Mouse (Mus musculus) ES-E14 (cell line): Measurements from ENCODE around the gene Vmn2r59. TPM values are rescaled to one million over a fixed set of nuclear protein-coding genes. Genes with fewer than 3 reads are reported as not detected.
"Not testable (repeated sequence)": the region's sequence is repeated elsewhere in the genome, so short reads cannot be mapped to it uniquely, and the experiment has no call there.

Experiments
- DNase-seq: peaks from one replicate; pipeline ENCODE4 v3.0.0-alpha.2; 2013; ENCODE audit warnings: low read depth, low spot score
- H3K27ac ChIP-seq: 2 replicates; pipeline ENCODE4 v1.5.1; 2012; ENCODE audit warnings: low read depth, mild to moderate bottlenecking, low read length, moderate library complexity, mixed read lengths; ENCODE audit not compliant: poor library complexity, insufficient read depth, severe bottlenecking
- H3K36me3 ChIP-seq: 2 replicates; pipeline ENCODE4 v1.6.1; 2012; ENCODE audit warnings: mild to moderate bottlenecking, low read length, moderate library complexity, mixed read lengths; ENCODE audit not compliant: control insufficient read depth, poor library complexity, insufficient read depth, severe bottlenecking
- H3K4me1 ChIP-seq, 2 experiments: fragments of 150-350 bp in 1 of 2; sonication (generic) in 1 of 2; 2 replicates each; pipeline ENCODE4 v1.6.1; 2012; ENCODE audit warnings: low read length in 2 of 2, mild to moderate bottlenecking in 1 of 2, mixed read lengths in 1 of 2; ENCODE audit not compliant: control insufficient read depth in 2 of 2, insufficient read depth in 2 of 2, poor library complexity in 1 of 2
- H3K4me3 ChIP-seq, 2 experiments: fragments of 150-350 bp in 1 of 2; sonication (generic) in 1 of 2; 2 replicates each; pipeline ENCODE4 v1.5.1; 2012; ENCODE audit warnings: low read length in 2 of 2, low read depth in 1 of 2, mild to moderate bottlenecking in 1 of 2, mixed read lengths in 1 of 2; ENCODE audit not compliant: insufficient read depth in 1 of 2, poor library complexity in 1 of 2, severe bottlenecking in 1 of 2
- H3K9ac ChIP-seq: 2 replicates; pipeline ENCODE4 v1.6.1; 2012; ENCODE audit warnings: low read depth, mild to moderate bottlenecking, low read length, mixed read lengths; ENCODE audit not compliant: poor library complexity, insufficient read depth, severe bottlenecking
- H3K9me3 ChIP-seq: fragments of 150-350 bp; sonication (generic); 2 replicates; pipeline ENCODE4 v1.6.1; 2012; ENCODE audit warnings: low read depth, mild to moderate bottlenecking, low read length; ENCODE audit not compliant: control insufficient read depth, insufficient read depth
- CHD2 ChIP-seq: IDR thresholded peaks from 2 replicates; pipeline ENCODE4 v1.6.1; 2014; ENCODE audit warnings: mild to moderate bottlenecking, low read depth, low read length, inconsistent platforms
- HCFC1 ChIP-seq: IDR thresholded peaks from 2 replicates; pipeline ENCODE4 v1.6.1; 2012; ENCODE audit warnings: low read length, inconsistent platforms, borderline replicate concordance; ENCODE audit not compliant: insufficient read depth
- MAFK ChIP-seq: IDR thresholded peaks from 2 replicates; pipeline ENCODE4 v1.6.1; 2014; ENCODE audit warnings: mild to moderate bottlenecking, low read depth, low read length, inconsistent platforms; ENCODE audit not compliant: insufficient read depth
- ZC3H11A ChIP-seq: IDR thresholded peaks from 2 replicates; pipeline ENCODE4 v1.6.1; 2012; ENCODE audit warnings: low read depth, mild to moderate bottlenecking, inconsistent platforms, low read length, borderline replicate concordance
- ZNF384 ChIP-seq: IDR thresholded peaks from 2 replicates; pipeline ENCODE4 v1.6.1; 2012; ENCODE audit warnings: low read depth, low read length, inconsistent platforms
- in situ Hi-C, 2 experiments: fragments of 600-800 bp; cut with MboI; formaldehyde crosslinking; loops; one replicate each; pipeline ENCODE4 v1.15.1; 2025; ENCODE audit warnings: low sequenced_read_pairs in 2 of 2, inconsistent platforms in 1 of 2; ENCODE audit not compliant: unreplicated experiment in 2 of 2
- total RNA-seq: library from RNA; depleted of rRNA; stranded (reverse); fragments of 300-350 nt; gene quantifications from 2 replicates; pipeline ENCODE4 v1.2.3, GENCODE M21; 2012; rRNA removed

Vmn2r59 gene
- not detected in 2 replicates for total RNA-seq

DNA sequence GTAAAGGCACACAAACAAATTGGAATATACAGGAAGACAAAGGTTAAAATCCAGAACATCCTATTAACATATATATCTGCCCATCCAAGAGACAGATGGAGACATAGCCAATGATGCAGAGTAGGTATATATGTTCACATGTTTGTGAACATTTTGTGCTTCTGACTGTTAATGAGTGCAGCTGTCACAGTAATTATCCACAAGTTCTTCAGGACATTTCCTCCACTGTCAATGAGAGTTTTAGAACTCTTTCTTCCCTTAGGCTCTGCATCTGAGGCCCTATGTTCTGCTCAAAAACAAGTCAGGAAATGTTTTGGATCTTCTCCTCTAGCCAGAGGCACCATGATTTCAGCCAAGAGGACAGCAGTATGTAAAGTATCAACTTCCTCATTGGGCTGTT, at the start of gene Vmn2r59:
Gene Vmn2r59 (minus strand): TSS at position 101 of the 400 bp plus-strand sequence.
- TF ChIP-seq HCFC1 (no peak), CHD2 (no peak), ZNF384 (no peak), ZC3H11A (no peak), MAFK (no peak)

GRCm38 (mm10) chr7:42107470-42107869, 48.6 kb upstream of the Vmn2r59 start, which contains the start of gene Vmn2r60:
Gene Vmn2r60 (plus strand): TSS chr7:42107770.
- H3K9me3 ChIP-seq = no peaks in the 10 kb centered on the region
- no peaks in the 10 kb centered on the region for H3K36me3 ChIP-seq
- H3K4me3 ChIP-seq = no peak within 1 kb of the TSS
- no peaks in the 10 kb centered on the region for H3K4me1 ChIP-seq
- H3K27ac ChIP-seq = no peak within 1 kb of the TSS
- DNase-seq = no peak
- in situ Hi-C loops = no loop called here
- no peak within 1 kb of the TSS for H3K9ac ChIP-seq
- TF ChIP-seq ZNF384 (no peak), ZC3H11A (no peak), HCFC1 (no peak), CHD2 (no peak), MAFK (no peak)

More for the DNA sequence above, at the start of gene Vmn2r59:
- in situ Hi-C loops = no loop called here
- no peaks in the 10 kb centered on the region for H3K4me1 ChIP-seq
- no peak within 1 kb of the TSS for H3K4me3 ChIP-seq
- H3K9ac ChIP-seq = no peak within 1 kb of the TSS
- H3K36me3 ChIP-seq = no peaks in the 10 kb centered on the region
- no peak within 1 kb of the TSS for H3K27ac ChIP-seq
- DNase-seq = no peak
- H3K9me3 ChIP-seq = no peaks in the 10 kb centered on the region

DNA sequence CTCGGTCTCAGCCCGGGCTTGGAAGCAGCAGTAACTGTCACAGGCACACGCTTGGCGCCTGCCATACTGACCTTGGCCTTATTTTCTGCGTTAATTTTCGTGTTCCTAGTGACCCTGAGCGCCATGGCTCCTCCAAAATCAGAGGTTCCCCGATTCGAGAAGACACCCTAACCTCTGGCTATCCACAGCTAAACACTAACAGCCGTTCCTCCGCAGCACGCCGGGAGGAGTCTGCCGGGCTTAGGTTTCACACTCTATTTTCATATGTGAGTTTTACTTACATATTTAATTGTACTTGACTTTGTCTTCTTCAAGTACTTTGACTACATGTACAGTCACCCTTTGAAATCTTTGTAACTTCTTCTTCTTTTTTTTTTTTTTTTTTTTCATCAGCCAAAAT, 48.2 kb upstream of the Vmn2r59 start:
- H3K9me3 ChIP-seq, H3K4me3 ChIP-seq, H3K36me3 ChIP-seq, DNase-seq, H3K9ac ChIP-seq, H3K4me1 ChIP-seq, H3K27ac ChIP-seq, in situ Hi-C loops: not testable (repeated sequence)

Other genes with a start within 250 kb of the Vmn2r59 start
- gene Vmn2r58, start 186.3 kb downstream of the Vmn2r59 start, total RNA-seq = 0.05 TPM in 1 of 2 replicates, not detected in the other
- under 0.01 and 0.04 TPM in 2 replicates for gene Vmn2r60, start 48.7 kb upstream of the Vmn2r59 start, total RNA-seq
- gene Vmn2r61, start 201.0 kb upstream of the Vmn2r59 start, total RNA-seq = not detected in 2 replicates